Mouse (Mus musculus) liver, adult 2 months (tissue): ENCODE data around the gene Ubl7.

Source experiments
- CTCF ChIP-seq: fragments of 200-500 bp; IDR thresholded peaks from 2 replicates; pipeline ENCODE4 v1.5.1; 2011; ENCODE audit warnings: low read depth, low read length, control low read depth
- POLR2A ChIP-seq: fragments of 200-500 bp; IDR thresholded peaks from 2 replicates; pipeline ENCODE4 v1.6.1; 2011; ENCODE audit warnings: low read length, control low read depth; ENCODE audit not compliant: insufficient read depth; ENCODE audit errors: extremely low read depth

- TF ChIP-seq POLR2A (no peak), CTCF (no peak)
Measured at GRCm38 (mm10) chr9:57963998-57964395, 53.2 kb downstream of the Ubl7 start.
